Mouse (Mus musculus): ENCODE data around the gene Cdc37. TPM values are rescaled to one million over a fixed set of nuclear protein-coding genes. Genes with fewer than 3 reads are reported as not detected.
A peak's percentile ranks its signal among the peaks of the same experiment; 100 is the strongest.

Cdc37 gene
- total and polyA plus RNA-seq, 3 experiments = 779 to 1,631 (median 914) TPM

GRCm38 (mm10) chr9:21102076-21102475, 47.7 kb downstream of the Cdc37 start:
- H3K36me3 ChIP-seq (ENCODE audit: control insufficient read depth in 1 of 2, insufficient read depth in 2 of 2, low read length in 2 of 2) = peaks cover 0 to 21% of the 10 kb centered on the region in 2 experiments; a peak in 3 of 4 replicates
- no peak overlapping the region for H3K4me3 ChIP-seq (ENCODE audit: control insufficient read depth in 1 of 2, insufficient read depth in 1 of 2, low read depth in 2 of 2, low read length in 2 of 2)
- no peaks in the 10 kb centered on the region for H3K79me2 ChIP-seq (ENCODE audit: control insufficient read depth, insufficient read depth, low read length, poor library complexity)
- H3K27ac ChIP-seq (ENCODE audit: control insufficient read depth, low read depth, low read length) = no peak overlapping the region
- no peak overlapping the region for H3K9ac ChIP-seq (ENCODE audit: control insufficient read depth, low read depth, low read length, poor library complexity, severe bottlenecking)
- no peaks in the 10 kb centered on the region for H3K9me3 ChIP-seq (replicated peaks; ENCODE audit: insufficient read depth, low read length)
- H3K4me1 ChIP-seq (ENCODE audit: control insufficient read depth in 1 of 2, insufficient read depth in 2 of 2, low read length in 2 of 2) = peaks cover 13 to 26% of the 10 kb centered on the region in 2 experiments
- no peak for DNase-seq (ENCODE audit: low read depth, low spot score)
- TF ChIP-seq ZMIZ1 (IDR thresholded peaks at IDR 0.05; ENCODE audit: low read depth, low read length) (0 out of 2 replicates have a peak, but pooled peaks have one; percentile 8), NELFE (IDR thresholded peaks at IDR 0.05; ENCODE audit: low read depth, low read length) (no peak), SMC3 (IDR thresholded peaks at IDR 0.05; ENCODE audit: low read depth, low read length) (peak; percentile 3; the same call in 1 of the 2 replicates), ZKSCAN1 (IDR thresholded peaks at IDR 0.05; ENCODE audit: low read depth, low read length) (no peak), E2F4 (IDR thresholded peaks at IDR 0.05; ENCODE audit: borderline replicate concordance, low read depth, low read length) (no peak), TBP (IDR thresholded peaks at IDR 0.05; ENCODE audit: low read depth, low read length) (no peak)
- H3K27me3 ChIP-seq (ENCODE audit: control insufficient read depth in 1 of 2, insufficient read depth in 2 of 2, low read length in 2 of 2) = no peaks in the 10 kb centered on the region

- H3K4me3 ChIP-seq (ENCODE audit: control insufficient read depth in 1 of 2, insufficient read depth in 1 of 2, low read depth in 2 of 2, low read length in 2 of 2) = no peak overlapping the region
- no peak for DNase-seq (ENCODE audit: low read depth, low spot score)
- no peaks in the 10 kb centered on the region for H3K9me3 ChIP-seq (replicated peaks; ENCODE audit: insufficient read depth, low read length)
- no peak overlapping the region for H3K9ac ChIP-seq (ENCODE audit: control insufficient read depth, low read depth, low read length, poor library complexity, severe bottlenecking)
- no peaks in the 10 kb centered on the region for H3K79me2 ChIP-seq (ENCODE audit: control insufficient read depth, insufficient read depth, low read length, poor library complexity)
- H3K36me3 ChIP-seq (ENCODE audit: control insufficient read depth in 1 of 2, insufficient read depth in 2 of 2, low read length in 2 of 2) = peaks cover 0 to 12% of the 10 kb centered on the region in 2 experiments; a peak in 3 of 4 replicates
- no peaks in the 10 kb centered on the region for H3K27me3 ChIP-seq (ENCODE audit: control insufficient read depth in 1 of 2, insufficient read depth in 2 of 2, low read length in 2 of 2)
- no peak overlapping the region for H3K27ac ChIP-seq (ENCODE audit: control insufficient read depth, low read depth, low read length)
- peaks cover 6 to 16% of the 10 kb centered on the region in 2 experiments for H3K4me1 ChIP-seq (ENCODE audit: control insufficient read depth in 1 of 2, insufficient read depth in 2 of 2, low read length in 2 of 2)
- TF ChIP-seq MAX (IDR thresholded peaks at IDR 0.05; ENCODE audit: low read length) (no peak), JUND (IDR thresholded peaks at IDR 0.05; ENCODE audit: low read depth, low read length) (no peak), HCFC1 (IDR thresholded peaks at IDR 0.05; ENCODE audit: low read depth, low read length) (no peak), MXI1 (IDR thresholded peaks at IDR 0.05; ENCODE audit: low read depth, low read length) (no peak), MAFK (IDR thresholded peaks at IDR 0.05; ENCODE audit: borderline replicate concordance, low read depth, low read length) (no peak), CTCF (IDR thresholded peaks at IDR 0.05 in 2 of 3, conservative IDR thresholded peaks at IDR 0.05 in 1 of 3; ENCODE audit: control insufficient read depth in 1 of 3, insufficient read depth in 1 of 3, low read depth in 2 of 3, low read length in 3 of 3, poor library complexity in 1 of 3, severe bottlenecking in 1 of 3) (no peak), ZKSCAN1 (IDR thresholded peaks at IDR 0.05; ENCODE audit: low read depth, low read length) (no peak), CHD1 (IDR thresholded peaks at IDR 0.05; ENCODE audit: low read depth, low read length) (no peak), NELFE (IDR thresholded peaks at IDR 0.05; ENCODE audit: low read depth, low read length) (no peak), MEF2A (IDR thresholded peaks at IDR 0.05; ENCODE audit: extremely low read depth, insufficient replicate concordance, low read depth, low read length, poor library complexity, severe bottlenecking) (no peak), TCF12 (IDR thresholded peaks at IDR 0.05; ENCODE audit: low read depth, low read length) (no peak), ZNF384 (IDR thresholded peaks at IDR 0.05; ENCODE audit: low read depth, low read length) (no peak), RAD21 (IDR thresholded peaks at IDR 0.05; ENCODE audit: low read depth, low read length) (no peak), ELF1 (IDR thresholded peaks at IDR 0.05; ENCODE audit: low read depth, low read length) (no peak), EP300 (IDR thresholded peaks at IDR 0.05; ENCODE audit: low read depth in 1 of 2, low read length in 2 of 2) (no peak), SIN3A (IDR thresholded peaks at IDR 0.05; ENCODE audit: low read length) (no peak), TAL1 (IDR thresholded peaks at IDR 0.05; ENCODE audit: low read length) (no peak), ZMIZ1 (IDR thresholded peaks at IDR 0.05; ENCODE audit: low read depth, low read length) (no peak)
Observed at GRCm38 (mm10) chr9:21100447-21101161, 49.2 kb downstream of the Cdc37 start.
